Mouse (Mus musculus) adrenal gland, adult 2 months (tissue): ENCODE measurements at regions not wholly inside any gene's neighbourhood (a gene's known extent, or its start where the extent isn't known, plus 50 kb on each side); places are given as distances from the start of the nearest gene placed in this dataset.

Experiments
- DNase-seq: peaks from one replicate; pipeline ENCODE4 v3.0.0; 2021

GRCm38 (mm10) chr1:133549816-133550215, 60.3 kb downstream of the Snrpe start:
- DNase-seq, result no peak

DNA sequence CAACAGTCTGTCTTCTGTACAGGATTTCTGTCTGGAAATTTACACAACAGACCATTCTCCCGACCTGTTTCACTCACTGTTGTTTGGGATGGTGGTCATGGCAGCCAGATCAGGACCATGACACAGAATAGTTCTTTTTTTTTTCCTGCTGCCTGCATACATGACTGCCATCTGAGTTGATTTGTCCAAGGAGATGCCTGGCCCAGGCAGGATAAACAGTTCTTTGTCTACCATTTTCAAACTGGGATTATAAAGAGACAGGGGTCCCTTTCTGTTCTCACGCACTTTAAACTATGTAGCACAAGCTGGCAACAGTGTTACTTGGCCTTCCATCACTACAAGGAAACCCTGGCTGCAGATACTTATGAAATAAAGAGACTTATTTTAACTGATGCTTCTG, 61.1 kb downstream of the Snrpe start:
- DNase-seq, result no peak

DNA sequence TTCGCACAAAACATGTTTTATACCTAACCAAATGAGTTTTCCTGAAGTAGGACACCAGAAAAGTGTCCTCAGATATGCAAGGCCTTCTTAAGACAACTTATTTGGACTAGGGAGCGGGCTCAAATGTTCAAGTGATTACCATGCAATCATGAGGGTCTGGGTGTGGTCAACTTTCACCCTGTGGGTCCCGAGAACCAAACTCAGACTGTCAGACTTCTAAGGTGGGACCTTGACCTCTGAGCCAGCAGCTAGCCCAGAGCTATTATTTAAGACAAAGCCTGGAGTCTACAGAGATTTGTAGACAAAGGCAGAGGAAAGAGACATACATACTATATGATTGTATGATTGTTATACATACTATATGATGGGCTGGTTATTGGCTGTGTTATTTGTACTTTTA, 62.5 kb downstream of the Snrpe start:
- no peak for DNase-seq

DNA sequence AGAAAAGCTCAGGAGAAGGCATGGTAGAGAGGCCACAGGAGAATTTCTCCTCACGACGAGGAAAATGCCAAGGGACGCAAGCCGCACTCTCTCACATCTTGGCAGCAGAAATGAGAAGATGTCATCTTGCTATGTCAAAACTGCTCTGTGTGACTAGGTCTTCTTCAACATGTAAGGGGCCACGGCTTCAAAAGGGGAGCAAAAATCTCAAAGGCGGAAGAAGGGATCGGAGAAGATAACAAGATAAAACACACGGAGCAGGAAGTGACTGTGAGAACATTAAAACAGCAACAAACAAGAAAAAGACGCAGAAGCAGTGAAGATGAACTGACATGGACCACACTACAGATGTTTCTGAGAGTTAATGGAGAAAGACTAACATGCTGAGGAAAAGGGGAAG, 65.1 kb downstream of the Snrpe start:
- DNase-seq, result no peak

DNA sequence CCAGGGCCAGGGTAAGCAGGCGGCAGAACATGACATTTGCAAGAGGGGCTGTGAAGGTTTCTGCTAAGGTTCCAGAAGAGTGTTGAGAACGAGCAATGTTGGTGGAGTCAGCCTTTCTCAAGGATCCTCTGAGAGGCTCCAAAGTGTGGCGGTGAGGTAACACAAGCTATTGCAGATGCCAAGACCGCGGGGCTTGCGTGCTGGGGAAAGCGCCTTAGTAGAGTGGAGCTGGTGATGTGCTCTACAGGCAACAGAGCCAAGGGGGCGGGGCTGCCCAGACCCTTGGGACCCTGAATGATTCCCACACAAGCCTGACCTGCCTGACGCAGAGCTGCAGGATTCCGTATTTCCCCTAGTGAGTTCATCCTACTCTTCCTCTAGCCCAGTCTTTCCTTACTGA, 66.3 kb downstream of the Snrpe start:
- DNase-seq, result no peak

DNA sequence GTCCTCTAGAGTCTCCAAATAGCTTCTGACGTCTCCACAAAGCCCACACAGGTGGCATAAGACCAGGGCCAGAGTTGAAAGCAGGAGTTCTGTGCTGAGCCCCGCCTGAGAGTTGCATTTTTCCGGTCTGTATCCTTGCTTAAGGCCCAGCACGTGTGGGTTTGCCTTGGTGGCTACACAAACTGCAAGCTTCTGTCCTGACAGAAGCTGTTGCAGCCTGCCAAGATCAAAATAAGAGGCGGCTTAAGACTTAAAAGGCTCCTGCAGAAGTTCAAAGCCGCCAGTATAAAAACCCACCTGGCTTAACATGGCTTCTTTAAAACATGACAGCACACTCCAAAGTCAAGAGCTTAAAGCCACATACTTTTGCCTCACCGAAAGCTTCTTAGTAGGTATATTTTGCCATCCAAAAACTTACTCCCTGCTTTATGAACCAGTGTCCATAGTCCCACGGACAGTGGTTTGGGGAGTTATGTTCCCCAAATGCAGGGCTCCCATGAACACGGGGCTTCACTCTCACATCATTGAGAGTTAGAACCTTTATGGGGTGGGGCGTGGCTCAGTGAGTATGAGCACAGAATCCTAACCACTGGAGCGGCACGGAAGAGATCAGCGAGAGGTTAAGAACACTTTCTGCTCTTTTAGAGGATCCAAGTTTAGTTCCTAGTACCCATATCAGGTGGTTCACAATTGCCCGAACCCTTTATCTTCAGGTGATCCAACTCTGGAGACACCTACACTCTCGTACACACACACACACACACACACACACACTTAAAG, 67.9 kb downstream of the Snrpe start:
- DNase-seq, result no peak

DNA sequence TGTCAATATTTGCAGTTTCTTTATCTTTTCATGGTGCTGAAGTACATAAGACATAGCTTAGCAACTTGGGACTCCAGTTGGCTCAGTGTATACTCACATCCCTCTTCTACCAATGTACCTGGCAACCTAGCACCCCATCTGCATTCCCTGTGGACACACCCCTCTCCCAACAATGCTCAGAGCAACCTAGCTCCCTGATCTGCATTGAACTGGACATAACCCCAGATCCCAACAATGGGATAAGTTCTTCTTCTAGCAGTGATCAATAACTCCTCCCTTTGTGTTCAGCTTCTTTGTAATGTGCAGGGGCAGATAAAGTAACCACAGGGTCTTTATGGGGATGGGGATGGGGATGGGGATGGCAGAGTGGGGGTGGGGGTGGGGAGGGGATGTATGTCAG, 79.4 kb downstream of the Snrpe start:
- no peak for DNase-seq

DNA sequence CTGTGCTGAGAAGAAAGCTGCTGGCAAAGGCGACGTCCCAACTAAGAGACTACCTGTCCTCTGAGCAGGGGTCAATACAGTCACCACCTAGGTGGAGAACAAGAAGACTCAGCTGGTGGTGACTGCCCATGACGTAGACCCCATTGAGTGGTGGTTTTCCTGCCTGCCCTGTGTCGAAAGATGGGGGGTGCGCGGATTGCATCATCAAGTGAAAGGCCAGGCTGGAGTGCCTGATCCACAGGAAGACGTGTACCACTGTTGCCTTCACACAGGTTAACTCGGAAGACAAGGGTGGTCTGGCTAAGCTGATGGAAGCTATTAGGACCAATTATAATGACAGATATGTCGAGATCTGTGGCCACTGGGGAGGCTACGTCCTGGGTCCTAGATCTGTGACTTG, 80.3 kb downstream of the Snrpe start:
- no peak for DNase-seq

DNA sequence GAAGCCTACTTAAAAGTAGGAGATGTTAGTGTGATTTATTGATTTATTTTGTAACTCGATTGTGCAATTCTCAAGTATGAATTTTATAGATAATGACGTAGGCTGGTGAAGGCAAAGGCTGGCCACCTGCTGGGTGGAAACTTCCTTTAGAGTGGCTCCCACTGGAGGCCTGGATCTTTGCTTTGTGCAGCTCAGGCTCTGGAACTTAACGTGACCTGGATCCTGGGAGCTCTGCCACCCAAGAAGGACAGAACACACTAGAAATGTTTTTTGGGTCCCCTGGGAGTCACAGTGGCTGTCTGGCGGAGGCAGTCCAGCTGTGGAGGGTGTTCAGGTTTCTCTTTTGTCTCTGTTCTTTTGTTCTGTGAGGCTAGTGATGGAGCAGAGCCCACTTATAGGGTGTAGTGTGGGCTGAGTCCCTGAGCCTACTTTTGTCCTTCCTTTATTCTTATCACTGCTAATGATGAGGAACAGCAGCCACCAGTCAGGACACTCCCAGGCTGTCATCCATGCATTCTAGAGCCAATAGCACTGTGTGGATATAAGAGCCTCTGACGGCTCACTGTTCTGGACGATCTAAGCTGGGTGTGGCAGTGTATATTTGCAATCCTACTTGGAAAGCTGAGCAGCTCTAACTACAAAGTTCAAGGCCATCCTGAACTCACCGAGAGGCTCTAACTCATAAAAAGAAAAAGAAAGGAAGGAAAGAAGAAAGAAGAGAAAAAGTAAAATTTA, 82.3 kb downstream of the Snrpe start:
- no peak for DNase-seq

GRCm38 (mm10) chr1:133522825-133523224, 87.3 kb downstream of the Snrpe start:
- no peak for DNase-seq

- DNase-seq, result no peak
Observed at GRCm38 (mm10) chr1:133520652-133521051, 89.4 kb downstream of the Snrpe start.

- no peak for DNase-seq
Observed at GRCm38 (mm10) chr1:133517020-133517419, 92.8 kb upstream of the Sox13 start.

- DNase-seq, result no peak
Observed at GRCm38 (mm10) chr1:133504116-133504515, 79.9 kb upstream of the Sox13 start.

DNA sequence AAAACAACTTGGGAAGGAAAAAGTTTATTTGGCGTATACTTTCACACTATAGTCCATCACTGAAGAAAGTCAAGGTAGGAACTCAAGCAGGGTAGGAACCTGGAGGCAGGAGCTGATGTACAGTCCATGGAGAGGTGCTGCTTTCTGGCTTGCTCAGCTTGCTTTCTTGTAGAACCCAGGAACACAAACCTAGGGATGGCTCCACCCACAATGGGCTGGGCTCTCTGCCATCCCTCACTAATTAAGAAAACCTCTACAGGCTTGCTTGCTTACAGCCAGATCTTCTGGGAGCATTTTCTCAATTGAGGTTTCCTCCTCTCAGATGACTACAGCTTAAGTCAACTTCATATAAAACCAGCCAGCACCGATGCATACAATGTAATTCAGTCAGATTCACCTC, 79.2 kb upstream of the Sox13 start:
- DNase-seq, result no peak

- DNase-seq, result no peak
Observed at GRCm38 (mm10) chr1:133501016-133501415, 76.8 kb upstream of the Sox13 start.

DNA sequence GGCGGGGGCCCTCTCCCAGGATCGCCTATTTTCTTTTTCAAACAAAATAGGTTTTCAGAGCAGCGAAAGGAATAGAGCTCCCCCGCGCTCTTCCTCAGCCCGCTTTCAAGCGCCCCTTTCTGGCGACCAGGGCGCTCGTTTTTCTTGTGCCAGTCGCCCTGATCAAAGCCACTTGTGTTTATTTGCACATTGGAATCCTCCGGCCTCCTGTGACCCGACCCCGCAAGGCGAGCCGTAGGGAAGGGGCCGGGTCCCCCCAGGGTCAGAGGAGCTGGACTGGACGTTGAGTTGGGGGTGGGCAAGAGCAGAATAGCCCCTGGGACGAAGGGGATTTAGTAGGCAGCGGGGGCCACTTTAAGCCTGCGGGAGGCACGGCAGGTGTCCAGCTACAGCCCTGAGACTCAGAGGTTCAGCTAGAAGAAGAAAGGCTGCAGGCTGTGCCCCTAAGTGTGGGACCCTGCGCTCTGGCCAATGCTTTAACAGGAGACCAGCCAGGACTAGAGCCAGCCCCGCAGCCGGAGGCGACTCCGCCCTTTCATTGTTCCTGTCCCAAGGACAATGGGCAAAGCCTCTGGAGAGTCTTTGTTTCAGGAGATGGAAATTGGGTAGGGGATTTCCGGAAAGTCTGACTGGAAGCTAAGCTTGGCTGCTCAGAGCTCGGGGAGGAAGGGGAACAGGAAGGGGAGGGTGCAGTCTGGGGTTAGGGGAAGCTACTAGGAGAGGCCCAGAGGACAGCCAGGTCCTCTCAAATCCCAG, 69.0 kb upstream of the Sox13 start:
- peak; percentile 63 for DNase-seq

- peak; percentile 11 for DNase-seq
Observed at GRCm38 (mm10) chr1:133492291-133492985, 68.3 kb upstream of the Sox13 start.

- DNase-seq, result no peak
Observed at GRCm38 (mm10) chr1:133491857-133492290, 67.7 kb upstream of the Sox13 start.

DNA sequence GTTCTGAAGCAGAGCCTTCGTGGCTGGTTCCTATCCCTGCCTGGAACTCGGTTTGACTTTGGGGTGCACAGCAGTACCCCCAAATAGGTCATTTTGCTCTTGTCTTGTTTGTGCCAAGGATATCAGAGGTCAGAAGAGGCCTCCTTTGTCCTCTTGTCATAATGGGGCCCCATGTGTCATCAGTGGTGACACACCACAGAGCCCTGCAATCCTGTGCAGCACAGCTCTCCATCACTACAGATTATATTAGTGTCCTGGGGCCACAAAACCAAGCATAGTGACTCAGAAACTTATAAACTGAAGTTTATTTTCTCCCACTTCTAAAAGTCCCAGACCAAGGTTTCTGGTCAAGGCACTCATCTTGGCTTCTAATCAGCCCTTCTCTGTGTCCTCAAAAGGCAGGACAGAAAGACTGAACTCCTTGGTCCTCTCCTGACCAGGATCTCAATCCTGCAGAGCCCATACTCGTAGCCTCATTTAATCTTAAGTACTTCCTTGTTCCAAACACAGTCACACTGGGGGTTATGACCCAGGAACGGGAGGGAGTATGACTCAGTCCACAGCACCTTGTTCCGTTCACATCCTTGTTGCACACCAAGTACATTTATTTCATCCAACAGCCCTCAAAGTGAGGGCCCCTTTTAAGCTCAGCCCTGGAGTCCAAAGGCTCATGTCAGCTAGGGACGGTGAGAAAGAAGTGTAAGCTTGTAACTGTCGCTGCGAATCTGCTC, 63.2 kb upstream of the Sox13 start:
- DNase-seq, result no peak

DNA sequence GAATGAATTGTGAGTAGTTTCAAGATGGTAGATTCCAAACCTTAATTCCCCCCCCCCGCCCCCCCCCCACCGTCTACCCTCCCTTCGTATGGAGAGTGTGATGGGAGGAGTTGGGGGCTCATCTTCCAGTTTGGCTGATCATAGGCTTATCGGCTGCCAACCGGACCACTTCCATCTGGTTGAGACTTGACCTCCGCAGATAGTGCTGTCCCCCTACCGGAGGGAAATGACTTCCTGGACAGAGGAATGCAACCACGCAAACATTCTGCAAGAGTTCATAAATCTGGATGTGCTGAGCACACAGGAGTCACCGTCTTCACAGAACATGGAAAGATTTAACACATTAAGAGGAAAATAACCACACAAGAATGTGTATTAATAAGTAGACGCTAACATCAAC, 62.2 kb upstream of the Sox13 start:
- DNase-seq, result no peak

- no peak for DNase-seq
Observed at GRCm38 (mm10) chr1:133482891-133483290, 58.7 kb upstream of the Sox13 start.

DNA sequence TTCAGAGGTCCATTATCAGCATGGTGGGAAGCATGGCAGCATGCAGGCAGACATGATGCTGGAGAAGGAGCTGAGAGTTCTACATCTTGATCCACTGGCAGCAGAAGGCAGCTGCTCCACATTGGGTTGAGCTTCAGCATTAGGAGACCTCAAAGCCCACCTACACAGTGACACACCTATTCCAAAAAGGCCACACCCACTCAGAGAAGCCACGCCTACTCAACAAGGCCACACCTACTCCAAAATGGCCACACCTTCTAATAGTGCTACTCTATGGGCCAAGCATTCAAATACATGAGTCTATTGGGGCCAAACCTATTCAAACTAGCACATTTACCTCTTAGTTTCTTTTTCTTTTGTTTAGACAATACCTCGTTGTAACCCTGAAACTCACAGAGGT, 50.4 kb upstream of the Sox13 start:
- DNase-seq, result no peak
